Mouse (Mus musculus) liver, embryonic 14.5 days (tissue): Measurements from ENCODE around the gene Fxyd3.

Experiments
- CTCF ChIP-seq: IDR thresholded peaks from 2 replicates; pipeline ENCODE4 v1.5.1; 2016; ENCODE audit warnings: antibody characterized with exemption, low read depth, control low read depth
- EP300 ChIP-seq: IDR thresholded peaks from 2 replicates; pipeline ENCODE4 v1.6.1; 2016; ENCODE audit warnings: antibody characterized with exemption, low read depth

DNA sequence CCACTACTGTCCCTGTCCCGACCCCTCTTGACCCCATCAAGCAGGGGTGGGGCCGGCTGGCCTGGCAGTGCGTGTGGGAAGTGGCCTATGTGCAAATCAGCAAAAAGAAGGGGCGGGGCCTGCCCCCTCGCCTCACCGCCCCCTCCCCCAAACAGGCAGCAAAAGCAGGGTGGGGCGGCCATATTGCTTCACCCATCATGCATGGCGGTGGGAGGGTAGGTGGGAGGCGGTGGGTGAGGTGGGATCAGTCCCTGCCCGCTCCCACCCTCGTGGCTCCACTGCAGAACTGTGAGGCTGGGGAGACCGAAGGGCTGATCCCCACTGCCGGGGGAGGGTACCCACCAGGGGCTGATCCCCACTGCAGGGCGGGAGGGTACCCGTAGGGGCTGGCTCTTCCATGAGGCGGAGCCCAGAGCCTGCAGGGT, 40.2 kb upstream of the Fxyd3 start:
- TF ChIP-seq CTCF (no peak), EP300 (no peak)
